Mouse (Mus musculus): ENCODE measurements around the gene Pnpla3. TPM values are rescaled to one million over a fixed set of nuclear protein-coding genes. Genes with fewer than 3 reads are reported as not detected.
A peak's percentile ranks its signal among the peaks of the same experiment; 100 is the strongest.

Pnpla3 gene
- polyA plus RNA-seq, 1 experiment from 2014 or later, result 3.4 TPM

DNA sequence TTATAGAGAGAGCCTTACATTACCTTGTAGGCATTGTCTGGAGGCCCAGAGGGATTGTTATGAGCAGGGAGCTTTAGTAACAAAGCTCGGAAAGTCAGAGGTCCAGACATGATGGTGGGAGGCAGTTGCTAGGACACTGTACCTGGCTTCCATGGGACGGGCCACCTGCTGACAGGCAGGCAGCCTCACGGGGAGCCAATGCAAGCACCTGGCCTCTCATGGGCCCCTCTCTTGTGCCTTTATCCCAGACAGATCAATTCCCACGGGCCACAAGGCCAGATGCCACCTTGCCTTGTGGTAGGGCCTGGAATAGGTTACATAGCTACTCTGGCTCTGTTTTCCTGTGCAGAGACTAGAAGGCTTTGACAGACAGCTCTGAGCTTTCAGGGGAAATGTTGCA is 43.9 kb downstream of the Pnpla3 start:
- no peak for ATAC-seq (replicated peaks)
- WGBS, result 79% methylated on average over 4 of the region's 4 CpGs
- H3K27ac ChIP-seq (replicated peaks), result no peak overlapping the region

DNA sequence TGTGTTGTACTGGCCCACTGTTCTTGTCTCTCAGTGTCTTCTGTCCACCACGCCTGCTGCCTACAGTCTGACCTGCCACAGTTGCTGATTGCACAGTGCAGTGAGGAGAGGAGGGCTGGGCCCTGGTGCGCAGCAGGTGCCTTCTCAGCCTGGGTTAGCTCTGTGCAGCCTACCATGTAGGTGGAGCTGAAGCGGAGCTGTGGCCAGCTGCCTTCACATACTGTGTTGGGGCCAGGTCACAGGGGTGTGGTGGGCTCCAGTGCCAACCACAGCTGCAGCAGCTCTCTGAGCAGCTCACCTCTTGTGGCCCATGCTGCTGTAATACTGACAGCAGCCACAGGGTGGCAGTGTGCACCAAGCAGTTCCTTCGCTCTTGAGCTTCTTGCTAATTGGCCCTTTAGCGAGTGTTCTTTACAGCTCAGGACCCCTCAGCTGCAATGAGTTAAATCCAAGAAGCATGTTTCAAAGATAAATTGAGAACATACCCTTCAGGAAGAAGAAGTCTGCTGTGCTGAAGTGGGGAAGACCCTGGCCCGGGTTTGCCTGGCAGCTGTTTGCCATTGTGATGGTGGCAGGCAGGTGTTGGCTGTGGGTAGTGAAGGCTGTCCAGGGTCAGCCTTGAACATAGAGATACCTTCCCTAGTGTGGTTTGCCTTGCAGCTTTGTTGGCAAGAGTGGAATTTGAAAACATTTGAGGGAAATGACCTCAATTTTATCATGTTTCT is 44.6 kb downstream of the Pnpla3 start:
- peaks cover 39% of the 10 kb centered on the region for H3K36me3 ChIP-seq
- H3K4me2 ChIP-seq (replicated peaks), result no peak overlapping the region
- no peak overlapping the region for H3K27ac ChIP-seq (replicated peaks)
- H3K4me3 ChIP-seq, result no peak overlapping the region
- no peaks in the 10 kb centered on the region for H3K27me3 ChIP-seq
- H3K4me1 ChIP-seq, result peaks cover 10% of the 10 kb centered on the region
- no peak overlapping the region for H3K9ac ChIP-seq (replicated peaks)
- ATAC-seq (replicated peaks), result peak; percentile 75
- H3K9me3 ChIP-seq, result no peaks in the 10 kb centered on the region
- 45% methylated on average over 6 of the region's 6 CpGs for WGBS

More for the DNA sequence above, 43.9 kb downstream of the Pnpla3 start:
- H3K36me3 ChIP-seq, result peaks cover 45% of the 10 kb centered on the region
- no peak overlapping the region for H3K4me3 ChIP-seq
- H3K9ac ChIP-seq (replicated peaks), result no peak overlapping the region
- H3K27me3 ChIP-seq, result no peaks in the 10 kb centered on the region
- H3K4me2 ChIP-seq (replicated peaks), result no peak overlapping the region
- H3K4me1 ChIP-seq, result peaks cover 7% of the 10 kb centered on the region
- H3K9me3 ChIP-seq, result no peaks in the 10 kb centered on the region

DNA sequence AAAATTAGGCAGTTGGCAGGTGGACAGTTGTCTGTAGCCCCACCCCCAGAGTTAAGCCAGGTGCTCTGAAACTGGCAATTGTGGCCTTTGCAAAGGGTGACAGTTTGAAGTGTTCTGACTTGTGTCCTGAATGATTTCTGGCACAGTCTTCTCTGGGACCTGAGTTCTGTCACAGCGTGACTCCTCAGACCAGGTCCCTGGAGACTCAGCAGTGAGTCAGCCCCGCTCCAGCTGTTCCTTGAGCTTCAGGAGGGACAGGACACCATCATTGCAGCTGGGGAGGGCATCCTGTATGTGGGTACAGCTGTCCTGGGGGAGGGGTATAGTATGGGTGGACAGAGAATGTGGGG is 45.1 kb downstream of the Pnpla3 start:
- ATAC-seq (replicated peaks), result no peak
- Histone ChIP-seq H3K4me3 (no peak overlapping the region), H3K4me2 (replicated peaks) (no peak overlapping the region), H3K27me3 (no peaks in the 10 kb centered on the region), H3K27ac (replicated peaks) (no peak overlapping the region), H3K9me3 (no peaks in the 10 kb centered on the region), H3K36me3 (peaks cover 35% of the 10 kb centered on the region), H3K4me1 (peaks cover 10% of the 10 kb centered on the region), H3K9ac (replicated peaks) (no peak overlapping the region)
- 94% methylated on average over 2 of the region's 2 CpGs for WGBS

DNA sequence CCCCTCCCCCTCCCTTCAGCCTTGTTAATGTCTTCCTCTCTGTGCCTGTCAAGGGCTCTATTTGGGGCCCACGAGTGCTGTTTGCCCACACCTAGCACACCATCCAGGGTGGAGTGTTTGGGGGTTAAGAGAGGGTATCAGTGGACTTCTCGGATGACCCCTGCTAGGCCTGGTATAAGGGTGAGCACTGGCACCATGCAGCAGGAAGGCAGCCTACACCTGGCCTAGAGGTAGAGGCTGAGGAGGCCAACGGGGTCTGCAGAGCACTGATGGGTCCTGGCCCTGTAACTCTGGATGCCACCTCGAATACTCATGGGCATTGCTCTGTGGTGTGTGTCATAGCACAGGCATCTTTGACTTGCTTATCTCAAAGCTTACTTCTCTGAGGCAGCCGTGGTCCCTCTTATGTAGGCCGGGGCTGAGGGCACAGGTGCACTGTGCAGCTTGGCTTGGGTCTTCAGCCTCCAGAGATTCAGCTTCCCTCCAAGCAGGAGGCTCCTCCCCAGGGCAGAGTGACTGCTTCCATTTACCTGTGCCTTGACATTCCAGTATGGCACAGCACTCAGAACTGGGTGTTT is 45.6 kb downstream of the Pnpla3 start:
- peaks cover 32% of the 10 kb centered on the region for H3K36me3 ChIP-seq
- no peak overlapping the region for H3K4me3 ChIP-seq
- WGBS, result 91% methylated on average over 6 of the region's 6 CpGs
- H3K27ac ChIP-seq (replicated peaks), result no peak overlapping the region
- no peak overlapping the region for H3K4me2 ChIP-seq (replicated peaks)
- H3K9me3 ChIP-seq, result no peaks in the 10 kb centered on the region
- no peak for ATAC-seq (replicated peaks)
- H3K4me1 ChIP-seq, result peaks cover 15% of the 10 kb centered on the region
- no peaks in the 10 kb centered on the region for H3K27me3 ChIP-seq
- no peak overlapping the region for H3K9ac ChIP-seq (replicated peaks)

DNA sequence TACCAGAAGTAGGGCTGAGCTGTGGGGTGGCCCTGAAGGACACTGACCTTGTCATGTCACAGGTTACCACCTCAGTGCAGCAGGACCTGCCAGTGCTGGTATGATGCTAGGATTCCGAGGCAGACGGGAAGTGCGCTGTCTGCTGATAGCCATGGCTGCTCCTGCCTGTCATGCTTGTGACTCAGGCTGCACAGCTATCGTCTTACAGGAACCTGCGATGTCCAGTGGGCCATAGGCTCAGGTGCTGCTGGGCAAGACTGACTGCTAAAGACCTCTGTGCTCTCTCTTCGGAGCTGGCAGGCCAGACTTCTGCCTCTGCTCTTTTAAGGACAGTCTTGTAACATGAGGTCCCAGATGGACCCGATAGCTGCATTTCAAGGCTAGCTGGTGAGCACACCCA is 46.8 kb downstream of the Pnpla3 start:
- no peak overlapping the region for H3K27ac ChIP-seq (replicated peaks)
- no peak for ATAC-seq (replicated peaks)
- H3K27me3 ChIP-seq, result no peaks in the 10 kb centered on the region
- H3K9me3 ChIP-seq, result no peaks in the 10 kb centered on the region
- peaks cover 25% of the 10 kb centered on the region for H3K36me3 ChIP-seq
- WGBS, result 92% methylated on average over 7 of the region's 7 CpGs
- no peak overlapping the region for H3K4me2 ChIP-seq (replicated peaks)
- no peak overlapping the region for H3K4me3 ChIP-seq
- H3K4me1 ChIP-seq, result peaks cover 26% of the 10 kb centered on the region
- H3K9ac ChIP-seq (replicated peaks), result no peak overlapping the region

DNA sequence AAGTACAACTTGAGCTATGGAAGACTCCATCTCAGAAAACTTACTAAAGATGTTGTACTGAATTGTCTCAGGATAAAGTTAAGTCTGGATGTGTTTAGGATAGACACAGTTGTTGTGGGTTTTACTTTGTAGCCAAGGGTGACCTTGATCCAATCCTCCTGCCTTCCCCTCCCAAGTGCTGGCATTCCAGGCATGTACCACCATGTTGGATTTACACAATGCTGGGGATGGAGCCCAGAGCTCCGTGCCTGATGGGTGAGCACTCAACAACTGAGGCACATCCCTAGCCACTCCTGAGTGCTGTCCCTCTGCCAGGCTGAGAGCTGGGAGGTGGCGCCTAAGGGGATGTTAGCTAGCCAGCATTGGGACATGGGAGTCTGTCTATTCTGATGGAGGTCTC is 47.6 kb downstream of the Pnpla3 start:
- H3K27ac ChIP-seq (replicated peaks), result no peak overlapping the region
- no peak for ATAC-seq (replicated peaks)
- WGBS, result 87% methylated on average over 2 of the region's 2 CpGs
- H3K4me3 ChIP-seq, result no peak overlapping the region
- peaks cover 18% of the 10 kb centered on the region for H3K36me3 ChIP-seq
- H3K4me1 ChIP-seq, result peaks cover 26% of the 10 kb centered on the region
- H3K9ac ChIP-seq (replicated peaks), result no peak overlapping the region
- no peaks in the 10 kb centered on the region for H3K27me3 ChIP-seq
- H3K9me3 ChIP-seq, result no peaks in the 10 kb centered on the region
- H3K4me2 ChIP-seq (replicated peaks), result no peak overlapping the region

DNA sequence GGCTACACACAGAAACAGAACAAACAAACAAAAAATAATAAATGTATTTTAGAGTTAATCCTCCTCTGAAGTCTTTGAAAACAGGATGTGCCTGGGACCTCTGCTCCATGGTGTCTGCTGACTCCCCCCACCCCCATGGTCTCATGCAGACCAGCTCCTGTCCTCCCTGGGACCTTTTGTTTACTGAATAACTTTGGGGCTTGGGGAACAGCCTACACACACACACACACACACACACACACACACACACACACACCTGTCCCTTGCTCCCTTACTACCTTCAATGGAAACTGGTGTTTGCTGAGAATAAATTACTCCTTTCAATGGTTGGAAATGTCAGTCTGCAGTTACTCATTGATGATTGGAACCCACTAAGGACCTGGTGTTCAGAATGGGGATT is 48.4 kb downstream of the Pnpla3 start:
- H3K27me3 ChIP-seq, result no peaks in the 10 kb centered on the region
- H3K9me3 ChIP-seq, result no peaks in the 10 kb centered on the region

DNA sequence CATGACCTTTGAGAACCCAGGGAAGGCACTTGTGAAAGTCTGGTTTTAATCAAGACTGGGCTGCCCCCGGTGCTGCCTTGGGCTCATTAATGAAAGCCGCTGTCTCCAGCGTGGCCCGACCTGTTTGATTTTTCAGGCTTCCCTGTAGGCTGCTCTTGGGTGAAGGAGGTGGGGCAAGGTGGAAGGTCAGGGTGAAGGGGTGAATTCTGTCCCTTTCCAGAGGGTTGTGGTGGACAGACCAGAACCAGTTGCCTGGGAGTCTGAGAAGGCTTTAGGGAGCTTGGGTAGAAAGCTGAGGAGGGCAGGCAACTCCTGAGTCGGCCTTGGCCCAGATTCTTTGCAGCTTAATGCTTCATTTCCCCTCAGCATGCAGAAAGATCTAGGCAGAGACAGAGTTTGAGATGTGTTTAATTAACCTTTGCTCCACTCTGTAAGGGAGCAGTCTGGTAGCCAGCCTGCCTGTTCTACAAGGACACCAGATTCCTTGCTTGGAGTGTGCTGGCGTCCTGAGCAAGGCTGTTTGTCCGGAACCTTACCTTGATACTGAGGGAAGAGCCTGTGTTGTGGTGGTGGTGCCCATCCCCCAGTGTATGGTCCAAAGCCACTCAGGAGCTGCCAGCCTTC is 48.9 kb downstream of the Pnpla3 start:
- H3K9me3 ChIP-seq, result no peaks in the 10 kb centered on the region
- ATAC-seq (replicated peaks), result no peak
- no peak overlapping the region for H3K9ac ChIP-seq (replicated peaks)
- H3K27me3 ChIP-seq, result no peaks in the 10 kb centered on the region
- 49% methylated on average over 7 of the region's 7 CpGs for WGBS
- peaks cover 8% of the 10 kb centered on the region for H3K36me3 ChIP-seq
- no peak overlapping the region for H3K4me3 ChIP-seq
- H3K4me1 ChIP-seq, result peaks cover 28% of the 10 kb centered on the region
- no peak overlapping the region for H3K27ac ChIP-seq (replicated peaks)
- H3K4me2 ChIP-seq (replicated peaks), result no peak overlapping the region

More for the DNA sequence above, 48.4 kb downstream of the Pnpla3 start:
- H3K4me3 ChIP-seq, result no peak overlapping the region
- no peak overlapping the region for H3K4me2 ChIP-seq (replicated peaks)
- H3K4me1 ChIP-seq, result peaks cover 26% of the 10 kb centered on the region
- no peak overlapping the region for H3K27ac ChIP-seq (replicated peaks)
- ATAC-seq (replicated peaks), result no peak
- H3K9ac ChIP-seq (replicated peaks), result no peak overlapping the region
- H3K36me3 ChIP-seq, result peaks cover 13% of the 10 kb centered on the region

DNA sequence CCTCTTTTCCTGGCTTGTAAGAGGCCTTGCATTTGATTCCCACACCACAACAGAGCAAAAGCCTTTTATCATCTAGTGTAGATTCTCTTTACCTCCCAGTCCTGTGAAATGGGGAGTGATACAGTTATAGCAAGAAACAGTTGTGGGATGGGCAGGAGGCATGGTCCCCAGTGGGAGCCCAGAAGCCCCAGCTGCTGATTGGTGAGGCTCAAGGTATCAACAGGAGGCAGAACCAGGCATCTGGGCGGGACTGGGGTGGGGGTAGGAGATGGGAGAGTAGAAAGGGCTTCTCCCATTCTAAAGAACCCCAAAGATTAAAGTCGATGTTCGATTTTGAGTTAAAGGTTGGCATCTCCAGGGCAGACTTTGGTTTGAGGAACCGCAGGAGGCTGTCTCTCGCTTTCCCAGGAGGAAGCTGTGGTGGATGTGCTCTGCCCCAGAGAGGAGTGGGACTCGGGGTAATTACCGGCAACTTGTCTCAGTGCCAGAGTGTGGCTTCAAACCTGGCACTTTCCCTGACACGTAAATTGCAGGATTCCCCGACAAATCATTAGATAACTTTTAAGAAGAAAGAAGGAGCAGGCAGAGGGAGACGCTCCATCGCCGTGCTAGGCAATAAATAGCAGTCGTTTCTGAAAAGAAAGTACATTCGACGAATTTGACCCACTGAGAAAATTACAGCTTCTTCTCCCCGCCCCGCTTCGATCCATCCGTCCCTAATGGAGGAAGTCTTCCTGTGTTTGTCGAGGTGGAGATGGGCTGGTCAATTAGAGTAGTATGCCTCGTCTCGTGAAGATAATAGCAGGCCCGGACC is 50.5 kb downstream of the Pnpla3 start:
- no peak overlapping the region; the same call in 1 of the 2 replicates for H3K27ac ChIP-seq (replicated peaks)
- H3K4me2 ChIP-seq (replicated peaks), result no peak overlapping the region
- peaks cover 24% of the 10 kb centered on the region for H3K4me1 ChIP-seq
- H3K4me3 ChIP-seq, result no peak overlapping the region
- H3K9me3 ChIP-seq, result no peaks in the 10 kb centered on the region
- WGBS, result 33% methylated on average over 23 of the region's 23 CpGs
- 0 out of 2 replicates have a peak, but pooled peaks have one; percentile 28 for ATAC-seq (replicated peaks)
- H3K9ac ChIP-seq (replicated peaks), result no peak overlapping the region
- no peaks in the 10 kb centered on the region for H3K27me3 ChIP-seq
- H3K36me3 ChIP-seq, result peaks cover 8% of the 10 kb centered on the region

DNA sequence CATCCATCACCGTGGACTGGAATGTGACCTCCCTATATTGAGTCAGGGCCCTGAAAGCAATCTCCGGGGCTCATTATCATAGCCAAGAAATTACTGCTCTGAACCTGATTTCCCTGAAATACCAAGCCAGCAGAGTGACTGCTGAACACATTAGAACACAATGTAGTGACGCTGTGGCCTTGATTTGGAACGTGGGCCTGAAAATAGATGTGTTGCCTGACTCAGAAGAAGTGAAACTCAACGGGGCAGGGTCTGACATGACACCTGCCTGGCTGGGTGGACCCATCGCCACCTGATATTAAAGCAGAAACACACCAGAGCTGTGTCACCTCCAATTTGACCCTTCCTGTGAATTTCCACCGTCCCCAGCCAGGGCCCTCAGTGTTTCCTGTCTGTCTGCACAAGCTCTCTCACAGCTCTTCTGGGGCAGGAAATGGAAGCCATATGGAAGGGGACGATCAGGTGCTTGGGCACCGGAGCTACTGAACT is 51.2 kb downstream of the Pnpla3 start:
- no peak overlapping the region for H3K4me2 ChIP-seq (replicated peaks)
- ATAC-seq (replicated peaks), result no peak

DNA sequence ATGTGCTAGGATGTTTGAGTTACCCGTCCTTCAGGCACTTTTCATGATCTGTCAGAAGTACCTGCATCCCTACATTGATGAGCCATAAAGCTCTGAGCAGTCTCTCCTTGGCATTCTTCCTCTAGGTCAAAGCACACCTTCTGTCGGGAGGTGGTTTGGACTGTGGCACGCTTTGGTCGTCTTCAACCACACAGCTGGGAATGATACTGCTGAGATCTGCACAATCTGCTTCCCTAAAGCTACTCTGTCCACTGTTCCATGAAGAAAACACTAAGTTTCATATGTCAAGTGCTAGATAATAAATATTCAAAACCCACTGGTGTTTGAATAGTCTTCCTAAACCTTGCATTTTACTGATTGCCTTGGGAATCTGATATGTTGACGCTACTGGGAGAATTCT is 53.9 kb downstream of the Pnpla3 start:
- no peak overlapping the region for H3K4me2 ChIP-seq (replicated peaks)
- H3K4me3 ChIP-seq, result no peak overlapping the region
- H3K27me3 ChIP-seq, result no peaks in the 10 kb centered on the region
- no peaks in the 10 kb centered on the region for H3K36me3 ChIP-seq
- H3K9me3 ChIP-seq, result no peaks in the 10 kb centered on the region
- H3K9ac ChIP-seq (replicated peaks), result no peak overlapping the region
- H3K27ac ChIP-seq (replicated peaks), result no peak overlapping the region
- ATAC-seq (replicated peaks), result no peak
- 75% methylated on average over 5 of the region's 5 CpGs for WGBS
- peaks cover 39% of the 10 kb centered on the region for H3K4me1 ChIP-seq

More for the DNA sequence above, 51.2 kb downstream of the Pnpla3 start:
- Histone ChIP-seq H3K9ac (replicated peaks) (no peak overlapping the region), H3K4me3 (no peak overlapping the region), H3K9me3 (no peaks in the 10 kb centered on the region), H3K4me1 (peaks cover 26% of the 10 kb centered on the region), H3K27me3 (no peaks in the 10 kb centered on the region), H3K27ac (replicated peaks) (peak overlapping the region; percentile 24; the same call in 1 of the 2 replicates), H3K36me3 (peaks cover 8% of the 10 kb centered on the region)
- 51% methylated on average over 9 of the region's 9 CpGs for WGBS

DNA sequence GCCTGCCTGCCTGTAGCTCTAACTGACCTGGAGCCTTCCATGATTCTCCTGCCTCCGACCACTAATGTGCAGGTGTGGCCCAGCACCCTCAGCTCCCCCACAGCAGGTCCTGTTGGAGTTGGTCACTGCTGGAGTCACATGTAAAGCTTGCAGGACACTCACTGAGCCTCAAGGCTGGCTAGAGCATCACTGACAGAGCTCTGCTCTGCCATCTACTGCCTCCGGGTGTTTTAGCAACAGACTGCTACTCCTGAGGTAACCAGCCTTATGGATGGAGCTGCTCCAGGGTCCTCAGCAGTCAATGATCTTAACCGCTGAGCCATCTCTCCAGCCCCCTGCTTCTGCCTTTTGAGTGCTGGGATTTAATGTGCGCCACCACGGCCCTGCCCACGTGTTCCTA is 55.8 kb downstream of the Pnpla3 start:
- H3K9me3 ChIP-seq, result no peaks in the 10 kb centered on the region
- 37% methylated on average over 6 of the region's 6 CpGs for WGBS
- H3K4me1 ChIP-seq, result peaks cover 45% of the 10 kb centered on the region
- no peak overlapping the region for H3K4me3 ChIP-seq
- H3K4me2 ChIP-seq (replicated peaks), result no peak overlapping the region
- H3K27me3 ChIP-seq, result no peaks in the 10 kb centered on the region
- H3K27ac ChIP-seq (replicated peaks), result no peak overlapping the region
- no peaks in the 10 kb centered on the region for H3K36me3 ChIP-seq
- no peak overlapping the region for H3K9ac ChIP-seq (replicated peaks)
- ATAC-seq (replicated peaks), result no peak

All from forebrain, embryonic 15.5 days (tissue).